Mouse (Mus musculus) forebrain, embryonic 16.5 days (tissue): Measurements from ENCODE around the gene Tmem43. TPM values are rescaled to one million over a fixed set of nuclear protein-coding genes. Genes with fewer than 3 reads are reported as not detected.

ENCODE experiments used
- ATAC-seq: fragments of 200-750 bp; cut with Nextera tagmentation; 2 replicates; pipeline ENCODE4 v1.8.0; 2017; ENCODE audit warnings: mild to moderate bottlenecking, moderate library complexity
- H3K27ac ChIP-seq: fragments of 300-500 bp; sonication (generic); 2 replicates; pipeline ENCODE4 v1.5.1; 2014; ENCODE audit warnings: low read length, control low read depth
- H3K27me3 ChIP-seq: fragments of 300-500 bp; sonication (generic); replicated peaks from 2 replicates; pipeline ENCODE4 v1.6.1; 2014; ENCODE audit warnings: low read length; ENCODE audit not compliant: control insufficient read depth, insufficient read depth
- H3K36me3 ChIP-seq: fragments of 300-500 bp; sonication (generic); 2 replicates; pipeline ENCODE4 v1.6.1; 2014; ENCODE audit not compliant: control insufficient read depth, insufficient read depth
- H3K4me1 ChIP-seq: fragments of 300-500 bp; sonication (generic); replicated peaks from 2 replicates; pipeline ENCODE4 v1.6.1; 2014; ENCODE audit warnings: low read length; ENCODE audit not compliant: control insufficient read depth, insufficient read depth
- H3K4me2 ChIP-seq: fragments of 300-500 bp; sonication (generic); 2 replicates; pipeline ENCODE4 v1.6.1; 2014; ENCODE audit warnings: mild to moderate bottlenecking, low read length, control low read depth
- H3K4me3 ChIP-seq: fragments of 300-500 bp; sonication (generic); replicated peaks from 2 replicates; pipeline ENCODE4 v1.5.1; 2014; ENCODE audit warnings: mild to moderate bottlenecking, low read length, control low read depth
- H3K9ac ChIP-seq: fragments of 300-500 bp; sonication (generic); replicated peaks from 2 replicates; pipeline ENCODE4 v1.6.1; 2014; ENCODE audit warnings: low read depth, low read length, control low read depth
- H3K9me3 ChIP-seq: fragments of 300-500 bp; sonication (generic); 2 replicates; pipeline ENCODE4 v1.6.1; 2016; ENCODE audit warnings: low read length; ENCODE audit not compliant: control insufficient read depth
- WGBS: fragments of 180-500 bp; shearing (Covaris S2); extraction: QIAGEN DNeasy Blood & Tissue Kit; methylation state at CpG from one replicate; pipeline ENCODE4 v1.1.7; 2014; 5-methylcytosine and 5-hydroxymethylcytosine counted together
- polyA plus RNA-seq: library from polyadenylated mRNA; unstranded; fragments of >200 nt; fragmentation: Nextera tagmentation; extraction: Ambion mirVana; gene quantifications from 2 replicates; pipeline ENCODE4 v1.2.1, GENCODE M21; 2015

Gene Tmem43
- polyA plus RNA-seq, 1 experiment from 2014 or later = 60.6 TPM

- Histone ChIP-seq H3K36me3 (no peaks in the 10 kb centered on the region), H3K9ac (no peak overlapping the region), H3K27me3 (no peaks in the 10 kb centered on the region), H3K9me3 (no peaks in the 10 kb centered on the region), H3K4me2 (no peak overlapping the region), H3K27ac (no peak overlapping the region), H3K4me3 (no peak overlapping the region), H3K4me1 (no peaks in the 10 kb centered on the region)
- ATAC-seq = no peak
- WGBS = 92% methylated on average over 11 of the region's 11 CpGs
Measured at GRCm38 (mm10) chr6:91536047-91536765, 62.7 kb downstream of the Tmem43 start.

Other genes starting within 250 kb of the Tmem43 start
- gene Wnt7a, start 62.3 kb upstream of the Tmem43 start, polyA plus RNA-seq = 22.7 and 23.0 TPM in 2 replicates
- 33.7 and 40.4 TPM in 2 replicates for gene Chchd4, start 157 bp upstream of the Tmem43 start, polyA plus RNA-seq
- 20.1 and 21.3 TPM in 2 replicates for gene Xpc, start 42.2 kb downstream of the Tmem43 start, polyA plus RNA-seq
- gene Lsm3, start 42.2 kb downstream of the Tmem43 start, polyA plus RNA-seq = 162 and 174 TPM in 2 replicates
- gene Slc6a6, start 210.3 kb downstream of the Tmem43 start, polyA plus RNA-seq = 98.6 and 107 TPM in 2 replicates